Mouse (Mus musculus): Measurements from ENCODE around the gene Rpusd3. TPM values are rescaled to one million over a fixed set of nuclear protein-coding genes. Genes with fewer than 3 reads are reported as not detected.

The Rpusd3 gene
- polyA plus RNA-seq, 1 experiment from 2014 or later: 24.3 TPM

GRCm38 (mm10) chr6:113427397-113427796 lies 8.3 kb upstream of the Rpusd3 start:
- Histone ChIP-seq H3K4me2 (replicated peaks) (no peak overlapping the region), H3K27ac (no peak overlapping the region), H3K27me3 (replicated peaks) (no peaks in the 10 kb centered on the region), H3K4me3 (replicated peaks) (no peak overlapping the region), H3K4me1 (replicated peaks) (no peaks in the 10 kb centered on the region), H3K9me3 (no peaks in the 10 kb centered on the region), H3K36me3 (no peaks in the 10 kb centered on the region), H3K9ac (no peak overlapping the region)
- ATAC-seq: no peak
- WGBS: 66% methylated on average over 3 of the region's 3 CpGs

GRCm38 (mm10) chr6:113426696-113427095 lies 7.6 kb upstream of the Rpusd3 start:
- H3K36me3 ChIP-seq: no peaks in the 10 kb centered on the region
- ATAC-seq: no peak
- no peak overlapping the region for H3K27ac ChIP-seq
- no peak overlapping the region for H3K4me3 ChIP-seq (replicated peaks)
- no peaks in the 10 kb centered on the region for H3K27me3 ChIP-seq (replicated peaks)
- H3K4me2 ChIP-seq (replicated peaks): no peak overlapping the region
- WGBS: 94% methylated on average over 4 of the region's 4 CpGs
- H3K4me1 ChIP-seq (replicated peaks): no peaks in the 10 kb centered on the region
- H3K9me3 ChIP-seq: no peaks in the 10 kb centered on the region
- no peak overlapping the region for H3K9ac ChIP-seq

- WGBS: 78% methylated on average over 7 of the region's 7 CpGs
- no peak overlapping the region for H3K27ac ChIP-seq
- H3K4me1 ChIP-seq (replicated peaks): no peaks in the 10 kb centered on the region
- H3K9me3 ChIP-seq: no peaks in the 10 kb centered on the region
- no peaks in the 10 kb centered on the region for H3K27me3 ChIP-seq (replicated peaks)
- H3K4me2 ChIP-seq (replicated peaks): no peak overlapping the region
- no peak overlapping the region for H3K4me3 ChIP-seq (replicated peaks)
- ATAC-seq: no peak
- no peaks in the 10 kb centered on the region for H3K36me3 ChIP-seq
- H3K9ac ChIP-seq: no peak overlapping the region
Observed at GRCm38 (mm10) chr6:113424187-113424586, 5.0 kb upstream of the Rpusd3 start.

GRCm38 (mm10) chr6:113423000-113423399 lies 3.9 kb upstream of the Rpusd3 start:
- H3K4me2 ChIP-seq (replicated peaks): no peak overlapping the region
- H3K9ac ChIP-seq: no peak overlapping the region
- H3K27ac ChIP-seq: no peak overlapping the region
- WGBS: 65% methylated on average over 4 of the region's 4 CpGs
- no peak overlapping the region for H3K4me3 ChIP-seq (replicated peaks)
- no peak for ATAC-seq
- no peaks in the 10 kb centered on the region for H3K27me3 ChIP-seq (replicated peaks)
- H3K4me1 ChIP-seq (replicated peaks): peaks cover 7% of the 10 kb centered on the region
- no peaks in the 10 kb centered on the region for H3K9me3 ChIP-seq
- H3K36me3 ChIP-seq: no peaks in the 10 kb centered on the region

GRCm38 (mm10) chr6:113418441-113419198 lies 520 bp downstream of the Rpusd3 start:
- Histone ChIP-seq H3K4me3 (replicated peaks) (peak overlapping the region; percentile 51), H3K27me3 (replicated peaks) (no peaks in the 10 kb centered on the region), H3K4me2 (replicated peaks) (peak overlapping the region; percentile 92), H3K4me1 (replicated peaks) (peaks cover 11% of the 10 kb centered on the region), H3K9me3 (no peaks in the 10 kb centered on the region), H3K27ac (peak overlapping the region; percentile 48), H3K36me3 (no peaks in the 10 kb centered on the region; the same call in 1 of the 2 replicates), H3K9ac (peak overlapping the region; percentile 57)
- 7% methylated on average over 16 of the region's 16 CpGs for WGBS
- peak; percentile 72 for ATAC-seq

GRCm38 (mm10) chr6:113416416-113416815 lies 2.7 kb downstream of the Rpusd3 start:
- Histone ChIP-seq H3K4me3 (replicated peaks) (no peak overlapping the region), H3K4me2 (replicated peaks) (no peak overlapping the region), H3K27ac (no peak overlapping the region), H3K9ac (no peak overlapping the region), H3K4me1 (replicated peaks) (peaks cover 11% of the 10 kb centered on the region), H3K9me3 (no peaks in the 10 kb centered on the region), H3K27me3 (replicated peaks) (no peaks in the 10 kb centered on the region), H3K36me3 (no peaks in the 10 kb centered on the region; the same call in 1 of the 2 replicates)
- no peak for ATAC-seq
- WGBS: 83% methylated on average over 5 of the region's 5 CpGs

GRCm38 (mm10) chr6:113410001-113410400 lies 9.1 kb downstream of the Rpusd3 start:
- no peaks in the 10 kb centered on the region for H3K27me3 ChIP-seq (replicated peaks)
- 72% methylated on average over 1 of the region's 1 CpGs for WGBS
- H3K4me1 ChIP-seq (replicated peaks): no peaks in the 10 kb centered on the region
- no peak overlapping the region for H3K4me3 ChIP-seq (replicated peaks)
- H3K4me2 ChIP-seq (replicated peaks): no peak overlapping the region
- no peak for ATAC-seq
- peaks cover 3% of the 10 kb centered on the region for H3K36me3 ChIP-seq
- H3K27ac ChIP-seq: no peak overlapping the region
- H3K9me3 ChIP-seq: no peaks in the 10 kb centered on the region
- H3K9ac ChIP-seq: no peak overlapping the region

- no peaks in the 10 kb centered on the region for H3K27me3 ChIP-seq (replicated peaks)
- no peak overlapping the region for H3K9ac ChIP-seq
- peaks cover 3% of the 10 kb centered on the region; the same call in 1 of the 2 replicates for H3K36me3 ChIP-seq
- H3K4me3 ChIP-seq (replicated peaks): no peak overlapping the region
- H3K9me3 ChIP-seq: no peaks in the 10 kb centered on the region
- H3K4me1 ChIP-seq (replicated peaks): peaks cover 7% of the 10 kb centered on the region; the same call in 1 of the 2 replicates
- H3K27ac ChIP-seq: no peak overlapping the region
- WGBS: 79% methylated on average over 9 of the region's 9 CpGs
- ATAC-seq: no peak
- H3K4me2 ChIP-seq (replicated peaks): no peak overlapping the region
Observed at GRCm38 (mm10) chr6:113406683-113407082, 12.5 kb downstream of the Rpusd3 start.

- Histone ChIP-seq H3K27me3 (replicated peaks) (no peaks in the 10 kb centered on the region), H3K9ac (no peak overlapping the region), H3K4me2 (replicated peaks) (no peak overlapping the region), H3K4me1 (replicated peaks) (peaks cover 7% of the 10 kb centered on the region; the same call in 1 of the 2 replicates), H3K36me3 (peaks cover 3% of the 10 kb centered on the region; the same call in 1 of the 2 replicates), H3K4me3 (replicated peaks) (no peak overlapping the region), H3K9me3 (no peaks in the 10 kb centered on the region), H3K27ac (no peak overlapping the region)
- 80% methylated on average over 6 of the region's 6 CpGs for WGBS
- ATAC-seq: no peak
Observed at GRCm38 (mm10) chr6:113405483-113405882, 13.7 kb downstream of the Rpusd3 start.

- H3K4me2 ChIP-seq (replicated peaks): no peak overlapping the region
- 0 out of 2 replicates have a peak overlapping the region, but pooled peaks have one; percentile 6 for H3K9ac ChIP-seq
- 60% methylated on average over 12 of the region's 12 CpGs for WGBS
- H3K27me3 ChIP-seq (replicated peaks): no peaks in the 10 kb centered on the region
- H3K36me3 ChIP-seq: peaks cover 3% of the 10 kb centered on the region; the same call in 1 of the 2 replicates
- no peak overlapping the region for H3K4me3 ChIP-seq (replicated peaks)
- peaks cover 7% of the 10 kb centered on the region; the same call in 1 of the 2 replicates for H3K4me1 ChIP-seq (replicated peaks)
- 0 out of 2 replicates have a peak overlapping the region, but pooled peaks have one; percentile 34 for H3K27ac ChIP-seq
- peak; percentile 82 for ATAC-seq
- H3K9me3 ChIP-seq: no peaks in the 10 kb centered on the region
Observed at GRCm38 (mm10) chr6:113404649-113405448, 14.3 kb downstream of the Rpusd3 start.

GRCm38 (mm10) chr6:113402094-113402493 lies 17.0 kb downstream of the Rpusd3 start:
- 90% methylated on average over 13 of the region's 13 CpGs for WGBS
- Histone ChIP-seq H3K4me3 (replicated peaks) (no peak overlapping the region), H3K9ac (no peak overlapping the region)

GRCm38 (mm10) chr6:113396270-113397030 lies 22.7 kb downstream of the Rpusd3 start:
- H3K4me1 ChIP-seq (replicated peaks): peaks cover 11% of the 10 kb centered on the region
- no peak for ATAC-seq
- no peak overlapping the region for H3K9ac ChIP-seq
- no peak overlapping the region for H3K27ac ChIP-seq
- 0 out of 2 replicates have a peak, but pooled peaks cover 2% of the 10 kb centered on the region for H3K36me3 ChIP-seq
- H3K4me2 ChIP-seq (replicated peaks): no peak overlapping the region
- H3K9me3 ChIP-seq: no peaks in the 10 kb centered on the region
- 78% methylated on average over 10 of the region's 10 CpGs for WGBS
- H3K4me3 ChIP-seq (replicated peaks): no peak overlapping the region
- H3K27me3 ChIP-seq (replicated peaks): no peaks in the 10 kb centered on the region

More at GRCm38 (mm10) chr6:113402094-113402493, 17.0 kb downstream of the Rpusd3 start:
- no peak overlapping the region for H3K27ac ChIP-seq
- ATAC-seq: no peak
- H3K4me2 ChIP-seq (replicated peaks): no peak overlapping the region
- peaks cover 7% of the 10 kb centered on the region; the same call in 1 of the 2 replicates for H3K4me1 ChIP-seq (replicated peaks)
- H3K27me3 ChIP-seq (replicated peaks): no peaks in the 10 kb centered on the region
- 0 out of 2 replicates have a peak, but pooled peaks cover 2% of the 10 kb centered on the region for H3K36me3 ChIP-seq
- no peaks in the 10 kb centered on the region for H3K9me3 ChIP-seq

Data from intestine, embryonic 15.5 days (tissue).